Mouse (Mus musculus): ENCODE measurements at regions not wholly inside any gene's neighbourhood (a gene's known extent, or its start where the extent isn't known, plus 50 kb on each side); places are given as distances from the start of the nearest gene placed in this dataset.

- no peak for TF ChIP-seq EP300 (IDR thresholded peaks at IDR 0.05; ENCODE audit: insufficient read depth, low read depth, low read length)
- no peak for TF ChIP-seq POLR2A (IDR thresholded peaks at IDR 0.05; ENCODE audit: insufficient read depth, low read length)
- no peak for TF ChIP-seq CTCF (IDR thresholded peaks at IDR 0.05; ENCODE audit: low read depth, low read length)
Measured at GRCm38 (mm10) chr3:40058281-40058680, 472.8 kb upstream of the Intu start.
